Mouse (Mus musculus) limb, embryonic 10.5 days (tissue): ENCODE data around the gene Ypel2. TPM values are rescaled to one million over a fixed set of nuclear protein-coding genes. Genes with fewer than 3 reads are reported as not detected.

Experiments
- DNase-seq: peaks from one replicate; pipeline ENCODE4 v3.0.0-alpha.2; 2017; ENCODE audit warnings: low spot score
- H3K27ac ChIP-seq: fragments of 300-500 bp; sonication (generic); 2 replicates; pipeline ENCODE4 v1.5.1; 2016; ENCODE audit warnings: mild to moderate bottlenecking
- H3K27me3 ChIP-seq: fragments of 300-500 bp; sonication (generic); 2 replicates; pipeline ENCODE4 v1.6.1; 2016; ENCODE audit warnings: low read depth, mild to moderate bottlenecking; ENCODE audit not compliant: poor library complexity, severe bottlenecking
- H3K36me3 ChIP-seq: fragments of 300-500 bp; sonication (generic); 2 replicates; pipeline ENCODE4 v1.6.1; 2016; ENCODE audit warnings: mild to moderate bottlenecking, moderate library complexity
- H3K4me1 ChIP-seq: fragments of 300-500 bp; sonication (generic); 2 replicates; pipeline ENCODE4 v1.6.1; 2016
- H3K4me3 ChIP-seq: fragments of 300-500 bp; sonication (generic); 2 replicates; pipeline ENCODE4 v1.5.1; 2016; ENCODE audit warnings: mild to moderate bottlenecking, moderate library complexity
- H3K9me3 ChIP-seq: fragments of 300-500 bp; sonication (generic); replicated peaks from 2 replicates; pipeline ENCODE4 v1.6.1; 2016; ENCODE audit warnings: mild to moderate bottlenecking
- WGBS: fragments of 180-500 bp; shearing (Covaris S2); methylation state at CpG from one replicate; pipeline ENCODE4 v1.1.7; 2016; 5-methylcytosine and 5-hydroxymethylcytosine counted together
- polyA plus RNA-seq: library from polyadenylated mRNA; unstranded; fragments of >200 nt; fragmentation: Nextera tagmentation; extraction: Ambion mirVana; gene quantifications from 2 replicates; pipeline ENCODE4 v1.2.1, GENCODE M21; 2016

Ypel2 gene
- polyA plus RNA-seq, 1 experiment from 2014 or later = 5.5 TPM

- H3K36me3 ChIP-seq = no peaks in the 10 kb centered on the region
- 90% methylated on average over 4 of the region's 4 CpGs for WGBS
- DNase-seq = no peak
- H3K27ac ChIP-seq = no peak overlapping the region
- no peaks in the 10 kb centered on the region for H3K9me3 ChIP-seq
- H3K27me3 ChIP-seq = peaks cover 8% of the 10 kb centered on the region; the same call in 1 of the 2 replicates
- H3K4me3 ChIP-seq = no peak overlapping the region
- peaks cover 38% of the 10 kb centered on the region for H3K4me1 ChIP-seq
Observed at GRCm38 (mm10) chr11:86991241-86991640, 2.3 kb downstream of the Ypel2 start.

GRCm38 (mm10) chr11:86990309-86990708 is 3.2 kb downstream of the Ypel2 start:
- no peak overlapping the region for H3K27ac ChIP-seq
- DNase-seq = no peak
- no peaks in the 10 kb centered on the region for H3K9me3 ChIP-seq
- peaks cover 36% of the 10 kb centered on the region for H3K4me1 ChIP-seq
- H3K4me3 ChIP-seq = no peak overlapping the region
- whole genome bisulfite sequencing = 62% methylated on average over 3 of the region's 3 CpGs
- no peaks in the 10 kb centered on the region for H3K36me3 ChIP-seq
- peaks cover 8% of the 10 kb centered on the region; the same call in 1 of the 2 replicates for H3K27me3 ChIP-seq

GRCm38 (mm10) chr11:86984990-86985389 is 8.5 kb downstream of the Ypel2 start:
- no peak for DNase-seq
- no peaks in the 10 kb centered on the region for H3K27me3 ChIP-seq
- WGBS = 74% methylated on average over 3 of the region's 3 CpGs
- no peak overlapping the region for H3K27ac ChIP-seq
- H3K4me3 ChIP-seq = no peak overlapping the region
- no peaks in the 10 kb centered on the region for H3K36me3 ChIP-seq
- no peaks in the 10 kb centered on the region for H3K4me1 ChIP-seq
- H3K9me3 ChIP-seq = no peaks in the 10 kb centered on the region

- no peaks in the 10 kb centered on the region for H3K9me3 ChIP-seq
- no peaks in the 10 kb centered on the region for H3K36me3 ChIP-seq
- no peak overlapping the region for H3K4me3 ChIP-seq
- no peaks in the 10 kb centered on the region for H3K4me1 ChIP-seq
- WGBS = 78% methylated on average over 6 of the region's 6 CpGs
- no peak overlapping the region for H3K27ac ChIP-seq
- no peaks in the 10 kb centered on the region for H3K27me3 ChIP-seq
- DNase-seq = no peak
Observed at GRCm38 (mm10) chr11:86983056-86983455, 10.5 kb downstream of the Ypel2 start.

GRCm38 (mm10) chr11:86981229-86981791 is 12.2 kb downstream of the Ypel2 start:
- no peak overlapping the region for H3K27ac ChIP-seq
- H3K4me3 ChIP-seq = no peak overlapping the region
- no peaks in the 10 kb centered on the region for H3K36me3 ChIP-seq
- H3K4me1 ChIP-seq = no peaks in the 10 kb centered on the region
- WGBS = 85% methylated on average over 5 of the region's 5 CpGs
- no peaks in the 10 kb centered on the region for H3K27me3 ChIP-seq
- no peaks in the 10 kb centered on the region for H3K9me3 ChIP-seq
- no peak for DNase-seq

GRCm38 (mm10) chr11:86980526-86980925 is 13.0 kb downstream of the Ypel2 start:
- Histone ChIP-seq H3K4me1 (peaks cover 5% of the 10 kb centered on the region; the same call in 1 of the 2 replicates), H3K27ac (no peak overlapping the region), H3K27me3 (no peaks in the 10 kb centered on the region), H3K4me3 (no peak overlapping the region), H3K36me3 (no peaks in the 10 kb centered on the region), H3K9me3 (no peaks in the 10 kb centered on the region)
- no peak for DNase-seq
- WGBS = 92% methylated on average over 6 of the region's 6 CpGs

GRCm38 (mm10) chr11:86979799-86980198 is 13.7 kb downstream of the Ypel2 start:
- DNase-seq = no peak
- H3K4me1 ChIP-seq = peaks cover 6% of the 10 kb centered on the region
- H3K27me3 ChIP-seq = no peaks in the 10 kb centered on the region
- H3K27ac ChIP-seq = no peak overlapping the region
- H3K9me3 ChIP-seq = no peaks in the 10 kb centered on the region
- H3K36me3 ChIP-seq = no peaks in the 10 kb centered on the region
- H3K4me3 ChIP-seq = no peak overlapping the region
- WGBS = 91% methylated on average over 7 of the region's 7 CpGs

- H3K27ac ChIP-seq = no peak overlapping the region
- WGBS = 90% methylated on average over 5 of the region's 5 CpGs
- H3K4me3 ChIP-seq = no peak overlapping the region
- H3K27me3 ChIP-seq = no peaks in the 10 kb centered on the region
- no peaks in the 10 kb centered on the region for H3K9me3 ChIP-seq
- peaks cover 26% of the 10 kb centered on the region for H3K4me1 ChIP-seq
- no peak for DNase-seq
- H3K36me3 ChIP-seq = no peaks in the 10 kb centered on the region; the same call in 1 of the 2 replicates
Observed at GRCm38 (mm10) chr11:86977242-86977641, 16.3 kb downstream of the Ypel2 start.

- no peak for DNase-seq
- H3K27ac ChIP-seq = peak overlapping the region; percentile 7; the same call in 1 of the 2 replicates
- H3K36me3 ChIP-seq = peaks cover 6% of the 10 kb centered on the region
- H3K4me3 ChIP-seq = no peak overlapping the region
- no peaks in the 10 kb centered on the region for H3K9me3 ChIP-seq
- H3K27me3 ChIP-seq = no peaks in the 10 kb centered on the region
- H3K4me1 ChIP-seq = peaks cover 49% of the 10 kb centered on the region
- WGBS = 74% methylated on average over 3 of the region's 3 CpGs
Observed at GRCm38 (mm10) chr11:86974401-86974800, 19.1 kb downstream of the Ypel2 start.

GRCm38 (mm10) chr11:86973255-86973654 is 20.3 kb downstream of the Ypel2 start:
- peaks cover 60% of the 10 kb centered on the region for H3K4me1 ChIP-seq
- H3K36me3 ChIP-seq = peaks cover 6% of the 10 kb centered on the region

GRCm38 (mm10) chr11:86971057-86971753 is 22.3 kb downstream of the Ypel2 start:
- Histone ChIP-seq H3K9me3 (no peaks in the 10 kb centered on the region), H3K4me1 (peaks cover 64% of the 10 kb centered on the region), H3K27ac (peak overlapping the region; percentile 88; the same call in 1 of the 2 replicates), H3K27me3 (no peaks in the 10 kb centered on the region), H3K36me3 (peaks cover 6% of the 10 kb centered on the region), H3K4me3 (no peak overlapping the region)
- no peak for DNase-seq
- WGBS = 65% methylated on average over 7 of the region's 7 CpGs

More at GRCm38 (mm10) chr11:86973255-86973654, 20.3 kb downstream of the Ypel2 start:
- Histone ChIP-seq H3K27me3 (no peaks in the 10 kb centered on the region), H3K9me3 (no peaks in the 10 kb centered on the region), H3K4me3 (no peak overlapping the region), H3K27ac (peak overlapping the region; percentile 57; the same call in 1 of the 2 replicates)
- 70% methylated on average over 5 of the region's 5 CpGs for WGBS
- no peak for DNase-seq

GRCm38 (mm10) chr11:86969041-86969821 is 24.3 kb downstream of the Ypel2 start:
- Histone ChIP-seq H3K27ac (peak overlapping the region; percentile 88), H3K4me1 (peaks cover 52% of the 10 kb centered on the region), H3K36me3 (peaks cover 9% of the 10 kb centered on the region), H3K4me3 (peak overlapping the region; percentile 10; the same call in 1 of the 2 replicates), H3K27me3 (no peaks in the 10 kb centered on the region), H3K9me3 (no peaks in the 10 kb centered on the region)
- peak; percentile 75 for DNase-seq
- 63% methylated on average over 13 of the region's 13 CpGs for WGBS

GRCm38 (mm10) chr11:86967506-86967905 is 26.0 kb downstream of the Ypel2 start:
- H3K27me3 ChIP-seq = no peaks in the 10 kb centered on the region
- H3K4me1 ChIP-seq = peaks cover 44% of the 10 kb centered on the region
- peak overlapping the region; percentile 88; the same call in 1 of the 2 replicates for H3K27ac ChIP-seq
- 94% methylated on average over 9 of the region's 9 CpGs for WGBS
- peaks cover 9% of the 10 kb centered on the region for H3K36me3 ChIP-seq
- no peaks in the 10 kb centered on the region for H3K9me3 ChIP-seq
- no peak for DNase-seq
- no peak overlapping the region for H3K4me3 ChIP-seq
